Mouse (Mus musculus) duodenum, adult 2 months (tissue): ENCODE results near the gene Comp. TPM values are rescaled to one million over a fixed set of nuclear protein-coding genes. Genes with fewer than 3 reads are reported as not detected.

Source experiments
- polyA plus RNA-seq: library from polyadenylated mRNA; depleted of rRNA; stranded (reverse); fragments of >200 nt; gene quantifications from 2 replicates; pipeline ENCODE4 v1.2.3, GENCODE M21; 2012; ENCODE audit warnings: low replicate concordance; rRNA removed

The Comp gene
- 0.12 and 0.51 TPM in 2 replicates for polyA plus RNA-seq

DNA sequence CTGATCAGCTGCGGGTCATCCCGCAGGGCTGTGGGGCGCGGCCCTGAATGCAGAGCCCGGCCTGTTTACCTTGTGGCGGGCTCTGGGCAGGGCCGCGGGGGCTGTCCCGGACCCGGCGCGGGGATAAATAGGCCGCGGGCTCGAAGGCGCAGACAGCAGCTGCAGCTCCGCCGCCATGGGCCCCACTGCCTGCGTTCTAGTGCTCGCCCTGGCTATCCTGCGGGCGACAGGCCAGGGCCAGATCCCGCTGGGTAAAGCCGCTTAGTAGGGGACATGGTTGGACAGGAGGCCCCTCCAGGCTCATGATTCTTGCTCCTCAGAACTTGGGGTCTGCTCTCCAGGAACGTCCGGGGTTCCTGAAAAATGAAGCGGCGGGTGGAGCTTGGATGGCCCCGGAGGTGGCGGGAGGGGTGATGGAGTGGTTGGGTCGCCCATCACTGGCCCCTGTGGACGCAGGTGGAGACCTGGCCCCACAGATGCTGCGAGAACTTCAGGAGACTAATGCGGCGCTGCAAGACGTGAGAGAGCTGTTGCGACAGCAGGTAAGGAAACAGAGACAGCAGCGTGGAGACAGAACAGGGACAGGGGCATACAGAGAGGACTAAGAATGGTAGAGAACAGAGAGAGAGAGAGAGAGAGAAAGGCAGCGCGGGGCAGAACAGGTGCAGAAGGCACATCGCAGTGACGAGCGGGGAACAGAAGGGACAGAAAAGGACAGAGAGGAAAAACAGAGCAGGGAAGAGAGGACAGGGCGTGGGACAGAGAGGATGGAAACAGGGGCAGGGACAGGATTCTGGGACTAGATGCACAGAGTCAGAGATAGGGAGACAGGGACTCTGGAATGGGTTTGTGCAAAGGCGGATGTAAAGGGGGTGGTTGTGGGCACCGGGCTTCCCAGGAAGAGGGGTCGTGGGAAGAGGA lies at the start of gene Comp:
Gene Comp, plus strand, starts transcription at position 162 of the 921 bp plus-strand sequence.

DNA sequence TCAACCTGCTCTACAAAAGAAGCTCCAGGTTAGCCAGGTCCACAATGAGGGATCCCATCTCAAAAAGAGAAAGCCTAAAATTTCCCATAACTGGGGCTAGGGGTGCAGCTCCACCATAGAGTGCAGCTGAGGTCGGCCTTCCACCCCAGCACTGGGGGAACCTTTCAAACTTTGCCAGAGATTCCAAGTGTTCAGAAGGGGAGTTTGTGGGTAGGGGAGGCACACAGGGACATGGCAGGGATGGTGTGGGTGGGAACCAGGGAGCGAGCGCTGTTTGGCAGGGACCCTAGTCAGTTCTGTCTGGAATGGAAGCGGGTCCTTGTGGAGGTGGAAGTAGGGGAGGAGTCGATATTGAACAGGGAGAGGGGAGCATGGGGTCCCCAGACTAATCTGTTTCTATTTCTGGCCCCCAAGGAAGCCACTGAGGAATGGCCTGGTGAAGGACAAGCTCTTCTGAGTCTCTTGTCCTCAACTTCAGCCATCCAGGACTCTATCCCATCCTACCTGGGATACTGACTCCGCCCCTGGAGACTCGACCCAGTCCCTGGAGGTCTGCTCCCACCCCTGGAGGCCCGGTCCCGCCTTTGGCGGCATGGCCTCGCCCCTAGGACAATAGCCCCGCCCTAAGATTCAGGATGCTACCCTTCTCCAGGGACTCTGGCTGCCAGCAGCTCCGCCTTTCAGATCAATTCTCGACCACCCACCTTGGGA lies 44.1 kb upstream of the Comp start, which contains the start of gene Gdf1:
Gene Gdf1, plus strand, starts transcription at position 694 of the 711 bp plus-strand sequence.

DNA sequence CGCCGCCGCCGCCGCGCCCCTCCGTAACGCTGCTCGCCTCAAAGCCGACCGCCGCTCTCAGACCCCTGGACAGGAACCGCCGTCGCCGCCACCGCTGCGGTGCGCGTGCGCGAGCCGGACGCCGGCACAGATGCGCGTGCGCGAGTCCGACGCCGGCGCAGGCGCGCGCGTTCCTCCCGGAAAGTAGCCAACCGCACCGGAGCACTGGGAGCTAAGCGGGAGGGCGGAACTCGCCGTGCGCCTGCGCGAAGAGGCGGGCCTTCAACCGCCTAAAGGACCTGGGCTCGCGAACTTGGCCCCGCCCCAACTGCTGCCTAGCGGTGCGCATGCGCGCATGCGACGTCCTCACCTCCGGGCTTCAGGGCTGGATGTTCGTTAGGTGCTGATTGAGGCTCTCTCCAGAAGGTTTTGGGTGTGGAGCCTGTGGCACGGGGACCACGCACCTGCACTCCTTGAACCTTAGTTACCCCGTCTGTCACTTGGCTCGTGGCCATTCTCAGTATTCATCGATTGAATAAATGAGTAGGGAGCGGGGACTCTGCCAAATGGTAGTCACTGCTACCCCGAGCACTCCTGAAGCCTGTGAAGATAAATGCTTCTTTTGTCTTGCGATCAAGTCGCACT lies 20.1 kb upstream of the Comp start, which contains the start of gene Upf1:
Gene Upf1, minus strand, starts transcription at position 85 of the 624 bp plus-strand sequence.

Other genes starting within 250 kb of the Comp start
- 8.5 and 9.3 TPM in 2 replicates for gene Nr2c2ap, start 242.2 kb upstream of the Comp start, polyA plus RNA-seq
- gene Rfxank, start 234.4 kb upstream of the Comp start, polyA plus RNA-seq: 32.6 and 33.8 TPM in 2 replicates
- 47.0 and 48.5 TPM in 2 replicates for gene Borcs8, start 234.1 kb upstream of the Comp start, polyA plus RNA-seq
- gene Mef2b, start 233.8 kb upstream of the Comp start, polyA plus RNA-seq: 1.1 and 2.9 TPM in 2 replicates
- 107 and 159 TPM in 2 replicates for gene Tmem161a, start 201.2 kb upstream of the Comp start, polyA plus RNA-seq
- 27.1 and 34.5 TPM in 2 replicates for gene Slc25a42, start 161.3 kb upstream of the Comp start, polyA plus RNA-seq
- 15.5 and 19.1 TPM in 2 replicates for gene Sugp2, start 139.3 kb upstream of the Comp start, polyA plus RNA-seq
- gene Armc6, start 139.1 kb upstream of the Comp start, polyA plus RNA-seq: 15.2 and 16.2 TPM in 2 replicates
- gene Homer3, start 90.7 kb upstream of the Comp start, polyA plus RNA-seq: 6.9 and 10.9 TPM in 2 replicates
- gene Ddx49, start 71.1 kb upstream of the Comp start, polyA plus RNA-seq: 54.8 and 59.0 TPM in 2 replicates
- gene Cope, start 71.0 kb upstream of the Comp start, polyA plus RNA-seq: 554 and 704 TPM in 2 replicates
- 0.33 and 1.1 TPM in 2 replicates for gene Cers1, start 57.8 kb upstream of the Comp start, polyA plus RNA-seq
- gene Gdf1, start 43.7 kb upstream of the Comp start, polyA plus RNA-seq: 0.98 and 0.99 TPM in 2 replicates
- 32.7 and 38.5 TPM in 2 replicates for gene Upf1, start 20.3 kb upstream of the Comp start, polyA plus RNA-seq
- 12.2 and 17.8 TPM in 2 replicates for gene Crtc1, start 66.0 kb downstream of the Comp start, polyA plus RNA-seq
- 22.5 and 31.2 TPM in 2 replicates for gene Klhl26, start 103.4 kb downstream of the Comp start, polyA plus RNA-seq
- 2.5 TPM in 2 replicates for gene Tmem59l, start 113.8 kb downstream of the Comp start, polyA plus RNA-seq
- 2.7 and 9.8 TPM in 2 replicates for gene Crlf1, start 119.6 kb downstream of the Comp start, polyA plus RNA-seq
- gene Rex1bd, start 133.2 kb downstream of the Comp start, polyA plus RNA-seq: 137 and 190 TPM in 2 replicates
- 1,130 and 1,246 TPM in 2 replicates for gene Uba52, start 137.2 kb downstream of the Comp start, polyA plus RNA-seq
- 325 and 545 TPM in 2 replicates for gene Fkbp8, start 154.2 kb downstream of the Comp start, polyA plus RNA-seq
- gene Kxd1, start 154.4 kb downstream of the Comp start, polyA plus RNA-seq: 64.0 and 85.0 TPM in 2 replicates
- 25.2 and 37.0 TPM in 2 replicates for gene Ell, start 165.9 kb downstream of the Comp start, polyA plus RNA-seq
- 89.0 and 112 TPM in 2 replicates for gene Isyna1, start 220.8 kb downstream of the Comp start, polyA plus RNA-seq
- 192 and 205 TPM in 2 replicates for gene Ssbp4, start 235.3 kb downstream of the Comp start, polyA plus RNA-seq
- gene Lrrc25, start 242.6 kb downstream of the Comp start, polyA plus RNA-seq: 5.9 and 12.7 TPM in 2 replicates